Mouse (Mus musculus): ENCODE measurements at regions not wholly inside any gene's neighbourhood (a gene's known extent, or its start where the extent isn't known, plus 50 kb on each side); places are given as distances from the start of the nearest gene placed in this dataset.

GRCm38 (mm10) chr14:99366281-99366987, 67.9 kb downstream of the Klf5 start:
- Histone ChIP-seq H3K9ac (no peak overlapping the region), H3K27ac (ENCODE audit: low read depth) (no peak overlapping the region), H3K36me3 (ENCODE audit: insufficient read depth) (no peaks in the 10 kb centered on the region), H3K27me3 (ENCODE audit: insufficient read depth, low read length) (no peaks in the 10 kb centered on the region), H3K4me1 (ENCODE audit: insufficient read depth) (no peaks in the 10 kb centered on the region), H3K4me2 (peak overlapping the region; percentile 21), H3K4me3 (ENCODE audit: low read depth, low read length) (no peak overlapping the region), H3K9me3 (ENCODE audit: low read depth, low read length) (no peaks in the 10 kb centered on the region)
- DNase-seq = peak; percentile 40
- 56% methylated on average over 21 of the region's 21 CpGs for WGBS
- ATAC-seq (ENCODE audit: insufficient read depth) = peak; percentile 65; the same call in 1 of the 2 replicates
- no peak for TF ChIP-seq CTCF (IDR thresholded peaks at IDR 0.05; ENCODE audit: low read depth)

- Histone ChIP-seq H3K36me3 (ENCODE audit: insufficient read depth) (no peaks in the 10 kb centered on the region), H3K4me1 (ENCODE audit: insufficient read depth) (no peaks in the 10 kb centered on the region), H3K4me2 (no peak overlapping the region), H3K9ac (no peak overlapping the region), H3K4me3 (ENCODE audit: low read depth, low read length) (no peak overlapping the region), H3K27me3 (ENCODE audit: insufficient read depth, low read length) (no peaks in the 10 kb centered on the region), H3K27ac (ENCODE audit: low read depth) (no peak overlapping the region), H3K9me3 (ENCODE audit: low read depth, low read length) (no peaks in the 10 kb centered on the region)
- no peak for DNase-seq
- WGBS = 53% methylated on average over 11 of the region's 11 CpGs
- no peak for TF ChIP-seq CTCF (IDR thresholded peaks at IDR 0.05; ENCODE audit: low read depth)
- ATAC-seq (ENCODE audit: insufficient read depth) = no peak
Observed at GRCm38 (mm10) chr14:99366996-99367555, 68.6 kb downstream of the Klf5 start.

- no peak overlapping the region for H3K4me3 ChIP-seq (ENCODE audit: low read depth, low read length)
- 72% methylated on average over 5 of the region's 5 CpGs for WGBS
- no peak for ATAC-seq (ENCODE audit: insufficient read depth)
- H3K27ac ChIP-seq (ENCODE audit: low read depth) = no peak overlapping the region
- no peaks in the 10 kb centered on the region for H3K36me3 ChIP-seq (ENCODE audit: insufficient read depth)
- H3K4me1 ChIP-seq (ENCODE audit: insufficient read depth) = no peaks in the 10 kb centered on the region
- no peaks in the 10 kb centered on the region for H3K27me3 ChIP-seq (ENCODE audit: insufficient read depth, low read length)
- TF ChIP-seq CTCF (IDR thresholded peaks at IDR 0.05; ENCODE audit: low read depth) = no peak
- no peak for DNase-seq
- H3K9me3 ChIP-seq (ENCODE audit: low read depth, low read length) = no peaks in the 10 kb centered on the region
- no peak overlapping the region for H3K9ac ChIP-seq
- H3K4me2 ChIP-seq = no peak overlapping the region
Observed at GRCm38 (mm10) chr14:99369366-99369765, 70.9 kb downstream of the Klf5 start.

- TF ChIP-seq CTCF (IDR thresholded peaks at IDR 0.05; ENCODE audit: low read depth) = no peak
Observed at GRCm38 (mm10) chr14:99373682-99374081, 75.2 kb downstream of the Klf5 start.

GRCm38 (mm10) chr14:99375040-99375610, 76.6 kb downstream of the Klf5 start:
- DNase-seq = no peak
- H3K9ac ChIP-seq = no peak overlapping the region
- no peaks in the 10 kb centered on the region for H3K36me3 ChIP-seq (ENCODE audit: insufficient read depth)
- H3K27ac ChIP-seq (ENCODE audit: low read depth) = no peak overlapping the region
- no peaks in the 10 kb centered on the region for H3K9me3 ChIP-seq (ENCODE audit: low read depth, low read length)
- no peak for ATAC-seq (ENCODE audit: insufficient read depth)
- no peak overlapping the region for H3K4me3 ChIP-seq (ENCODE audit: low read depth, low read length)
- H3K4me2 ChIP-seq = no peak overlapping the region
- no peaks in the 10 kb centered on the region for H3K4me1 ChIP-seq (ENCODE audit: insufficient read depth)
- H3K27me3 ChIP-seq (ENCODE audit: insufficient read depth, low read length) = no peaks in the 10 kb centered on the region
- no peak for TF ChIP-seq CTCF (IDR thresholded peaks at IDR 0.05; ENCODE audit: low read depth)
- 50% methylated on average over 5 of the region's 5 CpGs for WGBS

More at GRCm38 (mm10) chr14:99373682-99374081, 75.2 kb downstream of the Klf5 start:
- Histone ChIP-seq H3K9ac (no peak overlapping the region), H3K27me3 (ENCODE audit: insufficient read depth, low read length) (no peaks in the 10 kb centered on the region), H3K27ac (ENCODE audit: low read depth) (no peak overlapping the region), H3K9me3 (ENCODE audit: low read depth, low read length) (no peaks in the 10 kb centered on the region), H3K4me3 (ENCODE audit: low read depth, low read length) (no peak overlapping the region), H3K4me1 (ENCODE audit: insufficient read depth) (no peaks in the 10 kb centered on the region), H3K36me3 (ENCODE audit: insufficient read depth) (no peaks in the 10 kb centered on the region), H3K4me2 (no peak overlapping the region)
- ATAC-seq (ENCODE audit: insufficient read depth) (no peak), DNase-seq (no peak)
- 60% methylated on average over 4 of the region's 4 CpGs for WGBS

- ATAC-seq (ENCODE audit: insufficient read depth) = no peak
- no peak for TF ChIP-seq CTCF (IDR thresholded peaks at IDR 0.05; ENCODE audit: low read depth)
- no peaks in the 10 kb centered on the region for H3K4me1 ChIP-seq (ENCODE audit: insufficient read depth)
- H3K4me2 ChIP-seq = no peak overlapping the region
- H3K36me3 ChIP-seq (ENCODE audit: insufficient read depth) = no peaks in the 10 kb centered on the region
- no peak overlapping the region for H3K27ac ChIP-seq (ENCODE audit: low read depth)
- no peak for DNase-seq
- H3K9me3 ChIP-seq (ENCODE audit: low read depth, low read length) = no peaks in the 10 kb centered on the region
- H3K9ac ChIP-seq = no peak overlapping the region
- H3K4me3 ChIP-seq (ENCODE audit: low read depth, low read length) = no peak overlapping the region
- WGBS = 63% methylated on average over 11 of the region's 11 CpGs
- H3K27me3 ChIP-seq (ENCODE audit: insufficient read depth, low read length) = no peaks in the 10 kb centered on the region
Observed at GRCm38 (mm10) chr14:99376652-99377502, 78.4 kb downstream of the Klf5 start.

All from lung, embryonic 14.5 days (tissue).